Mouse (Mus musculus) Muller cell, postnatal 12 days (primary cell): ENCODE measurements around the gene Fkbp8.
"Not testable (repeated sequence)": the region's sequence is repeated elsewhere in the genome, so short reads cannot be mapped to it uniquely, and the experiment has no call there.

Experiments used
- DNase-seq: peaks from one replicate; pipeline ENCODE4 v3.0.0-alpha.2; 2015; ENCODE audit errors: inconsistent ontology term

Fkbp8 gene

GRCm38 (mm10) chr8:70501820-70502529 is 25.5 kb upstream of the Fkbp8 start:
- DNase-seq: no peak

GRCm38 (mm10) chr8:70502540-70502939 is 25.0 kb upstream of the Fkbp8 start:
- no peak for DNase-seq

DNA sequence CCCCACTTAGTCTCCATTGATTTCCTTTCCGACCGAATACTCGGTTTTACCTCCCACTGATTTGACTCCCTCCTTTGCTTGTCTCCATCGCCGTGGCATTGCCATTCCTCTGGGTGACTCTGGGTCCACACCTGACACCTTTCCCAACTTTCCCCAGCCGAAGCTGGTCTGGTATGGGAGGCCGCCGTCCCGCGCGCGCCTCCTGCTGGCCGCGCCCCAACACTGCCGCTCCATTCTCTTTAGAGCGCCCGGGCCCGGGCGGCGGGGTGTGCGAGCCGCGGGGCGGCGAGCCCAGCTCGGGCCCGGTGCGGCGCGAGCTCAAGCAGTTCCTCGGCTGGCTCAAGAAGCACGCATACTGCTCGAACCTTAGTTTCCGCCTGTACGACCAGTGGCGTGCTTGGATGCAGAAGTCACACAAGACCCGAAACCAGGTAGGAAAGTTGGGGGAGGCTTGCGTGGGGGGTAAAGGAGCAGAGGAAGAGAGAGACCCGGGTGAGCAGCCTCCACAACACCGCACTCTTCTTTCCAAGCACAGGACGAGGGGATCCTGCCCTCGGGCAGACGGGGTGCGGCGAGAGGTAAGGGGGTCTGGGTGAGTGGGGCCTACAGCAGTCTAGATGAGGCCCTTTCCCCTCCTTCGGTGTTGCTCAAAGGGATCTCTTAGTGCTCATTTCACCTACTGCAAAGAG is 24.3 kb upstream of the Fkbp8 start:
- peak; percentile 79 for DNase-seq

DNA sequence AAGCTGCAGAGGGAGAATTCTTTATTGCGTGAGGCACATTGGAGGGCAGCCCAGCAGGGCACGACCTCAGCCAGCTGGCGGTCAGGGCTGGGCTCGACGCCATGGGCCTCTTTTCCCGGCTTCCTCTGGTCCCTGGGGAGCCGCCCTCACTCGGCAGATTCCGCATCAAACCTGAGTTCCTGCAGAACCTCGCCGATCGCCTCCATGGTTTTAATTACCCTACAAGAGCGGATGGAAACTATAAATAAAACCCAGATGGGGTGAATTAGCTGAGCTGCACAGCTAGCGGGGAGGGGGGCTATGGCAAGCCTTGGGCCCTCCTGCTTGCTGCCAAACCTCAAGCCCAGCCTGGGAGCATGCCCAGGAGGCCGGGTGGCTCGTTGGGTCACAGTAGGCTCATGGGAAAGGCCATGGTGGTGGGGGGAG is 23.2 kb upstream of the Fkbp8 start:
- DNase-seq: peak; percentile 94

DNA sequence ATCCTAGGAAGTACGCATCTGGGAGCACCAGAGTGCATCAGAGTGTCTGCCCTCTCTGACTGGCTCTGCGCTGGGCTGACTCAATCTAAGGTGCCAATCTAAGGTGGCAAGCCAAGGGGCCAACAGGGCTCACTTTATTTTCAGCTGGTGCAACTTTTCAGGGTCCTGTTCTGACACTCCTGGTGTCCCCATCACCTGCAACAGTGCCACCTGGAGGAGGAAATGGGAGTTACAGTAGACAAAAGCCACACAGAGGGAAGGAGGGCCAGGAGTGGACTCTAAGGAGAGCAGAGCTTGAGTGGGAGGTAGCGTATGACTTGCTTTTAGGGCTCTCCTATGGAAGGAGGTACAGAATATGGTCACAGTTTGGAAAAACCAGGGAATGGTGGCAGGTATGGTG is 22.7 kb upstream of the Fkbp8 start:
- peak; percentile 79 for DNase-seq

DNA sequence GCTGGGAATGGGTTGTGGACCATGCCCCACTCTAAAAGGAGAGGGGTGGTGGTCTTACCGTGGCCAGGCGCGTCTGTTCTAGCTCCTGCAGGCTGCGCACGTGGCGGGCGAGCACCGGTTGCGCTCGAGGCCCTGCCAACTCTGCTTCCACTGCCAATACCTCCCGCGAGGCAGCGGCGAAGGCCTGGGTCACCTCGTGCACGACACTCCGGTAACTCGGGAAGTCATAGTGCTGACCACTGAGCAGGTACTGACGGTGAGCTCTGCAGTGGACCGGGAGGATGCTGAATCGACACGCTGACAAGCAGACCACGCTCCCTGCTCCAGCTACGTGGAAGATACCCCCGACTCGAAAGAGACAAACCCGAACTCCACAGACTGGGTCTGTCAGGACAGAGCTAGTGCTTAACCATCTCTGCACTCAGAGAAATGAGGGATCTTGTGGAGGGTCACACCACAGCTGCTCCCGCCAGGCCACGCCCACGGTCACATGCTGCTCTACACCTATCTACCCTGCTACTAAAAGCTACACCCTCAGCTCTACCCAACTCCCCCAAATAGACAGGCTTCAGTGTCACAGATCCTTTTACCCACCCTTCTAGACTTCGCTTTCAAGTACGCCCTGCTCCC is 21.7 kb upstream of the Fkbp8 start:
- DNase-seq: no peak

- DNase-seq: peak; percentile 99
Measured at GRCm38 (mm10) chr8:70506328-70507026, 21.0 kb upstream of the Fkbp8 start, which contains the start of gene Rex1bd. Gene Rex1bd (minus strand): TSS chr8:70506752.

GRCm38 (mm10) chr8:70507027-70507393 is 20.5 kb upstream of the Fkbp8 start:
- no peak for DNase-seq

DNA sequence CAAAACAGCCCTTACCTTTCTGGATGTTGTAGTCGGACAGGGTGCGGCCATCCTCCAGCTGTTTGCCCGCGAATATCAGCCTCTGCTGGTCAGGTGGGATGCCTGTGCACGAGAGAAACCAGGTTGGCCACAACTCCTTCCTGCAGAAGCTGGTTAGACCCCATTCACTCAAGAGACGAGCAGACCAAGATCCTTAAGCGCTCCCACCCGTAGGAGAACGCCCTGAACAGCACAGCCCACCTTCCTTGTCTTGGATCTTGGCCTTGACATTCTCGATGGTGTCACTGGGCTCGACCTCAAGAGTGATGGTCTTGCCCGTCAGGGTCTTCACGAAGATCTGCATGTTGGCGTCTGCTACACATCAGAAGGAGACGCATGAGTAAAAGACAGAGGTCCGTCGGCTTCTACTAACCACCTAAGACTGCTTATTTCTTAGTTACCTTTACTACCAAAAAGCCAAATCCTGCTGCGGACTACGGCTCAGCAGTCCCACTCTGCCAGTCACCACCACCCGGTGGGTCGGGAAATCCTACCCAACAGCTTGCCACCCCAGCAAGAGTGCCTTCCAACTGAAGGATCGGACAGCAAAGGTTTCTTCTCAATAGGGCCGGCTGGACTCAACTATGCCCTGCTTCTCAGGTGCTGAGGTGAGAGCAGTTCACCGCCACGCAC is 18.1 kb upstream of the Fkbp8 start:
- DNase-seq: no peak

GRCm38 (mm10) chr8:70510228-70510915 is 17.2 kb upstream of the Fkbp8 start, which contains the start of gene Uba52:
Gene Uba52 (minus strand): TSS chr8:70510801.
- peak; percentile 97 for DNase-seq

GRCm38 (mm10) chr8:70511174-70511573 is 16.4 kb upstream of the Fkbp8 start:
- DNase-seq: not testable (repeated sequence)

DNA sequence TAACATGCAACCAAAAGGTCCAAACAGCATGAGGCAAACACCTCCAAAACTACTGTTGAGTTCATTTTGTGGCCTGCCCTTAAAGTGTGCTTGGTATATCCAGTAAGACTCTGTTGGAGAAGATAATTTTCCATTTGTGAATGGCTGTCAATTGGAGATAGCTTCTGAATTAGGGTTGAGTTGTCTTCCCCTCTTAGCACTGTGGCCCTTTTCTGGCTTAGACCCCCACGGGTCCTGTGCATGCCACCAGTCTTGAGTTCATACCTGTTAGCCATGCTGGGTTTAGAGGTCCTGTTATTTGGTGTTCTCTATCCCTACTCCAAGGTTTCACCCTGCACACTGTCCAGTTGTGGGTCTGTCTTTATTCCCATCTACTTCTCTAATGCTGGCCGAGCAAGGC is 15.8 kb upstream of the Fkbp8 start:
- no peak for DNase-seq

GRCm38 (mm10) chr8:70512253-70512903 is 15.1 kb upstream of the Fkbp8 start:
- DNase-seq: no peak

GRCm38 (mm10) chr8:70513441-70513840 is 14.1 kb upstream of the Fkbp8 start:
- peak; percentile 56 for DNase-seq

GRCm38 (mm10) chr8:70517940-70518643 is 9.4 kb upstream of the Fkbp8 start:
- no peak for DNase-seq

DNA sequence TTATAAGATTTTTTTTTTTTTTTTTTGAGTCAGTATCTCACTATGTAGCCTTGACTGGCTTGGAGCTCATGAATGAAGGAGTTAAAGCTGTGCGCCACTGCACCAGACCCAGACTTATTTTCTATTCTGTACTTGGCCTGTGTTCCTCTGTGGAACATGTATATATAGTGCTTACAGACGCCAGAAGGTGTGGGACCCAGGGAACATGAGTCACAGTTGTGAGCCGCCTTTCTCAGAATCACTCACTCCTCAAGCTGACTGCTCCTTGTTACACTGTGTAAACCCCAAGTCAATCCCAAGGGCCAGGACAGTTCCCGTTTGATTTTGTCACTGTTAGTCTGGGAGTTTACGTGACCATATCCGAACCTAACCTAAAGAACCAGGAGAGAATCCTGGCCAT is 8.5 kb upstream of the Fkbp8 start:
- DNase-seq: no peak

- DNase-seq: no peak
Measured at GRCm38 (mm10) chr8:70519606-70520005, 7.9 kb upstream of the Fkbp8 start.

DNA sequence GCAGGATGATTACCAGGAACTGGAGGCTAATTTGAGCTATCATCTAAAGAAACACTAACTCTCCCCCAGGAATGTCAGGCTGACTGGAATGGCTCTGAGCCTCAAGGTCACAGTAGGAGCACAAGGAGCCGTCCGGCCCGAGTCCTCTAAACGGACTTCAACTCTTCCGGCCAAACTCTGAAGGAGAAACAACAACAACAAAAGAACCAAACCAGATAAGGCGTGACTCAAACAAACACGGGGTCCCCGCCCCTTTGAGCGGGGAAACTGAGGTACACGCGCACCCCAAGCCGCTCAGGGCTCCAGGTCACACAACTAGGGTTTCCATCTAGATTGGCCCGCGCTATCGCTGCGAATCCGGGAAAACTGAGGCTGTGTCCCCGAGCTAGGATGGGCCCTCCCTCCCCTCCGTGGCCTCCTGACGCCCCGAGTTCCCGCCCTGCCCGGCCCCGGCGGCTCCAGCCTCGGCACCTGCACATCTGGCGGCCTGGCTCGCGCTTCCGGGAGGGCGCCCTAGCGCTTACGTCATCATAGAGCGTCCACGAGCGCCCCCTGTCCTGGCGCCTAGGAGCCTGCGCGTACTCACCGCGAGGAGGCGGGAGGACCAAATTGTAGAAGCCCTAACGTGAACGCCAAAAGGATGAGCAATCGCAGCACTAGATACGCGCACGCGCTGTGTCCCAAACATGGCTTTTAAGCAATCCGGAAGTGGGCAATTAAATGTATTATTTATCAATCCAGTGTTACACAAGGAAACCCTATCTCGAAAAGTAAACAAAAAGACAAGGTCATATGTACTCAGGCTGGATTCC is 4.7 kb upstream of the Fkbp8 start:
- DNase-seq: peak; percentile 97

DNA sequence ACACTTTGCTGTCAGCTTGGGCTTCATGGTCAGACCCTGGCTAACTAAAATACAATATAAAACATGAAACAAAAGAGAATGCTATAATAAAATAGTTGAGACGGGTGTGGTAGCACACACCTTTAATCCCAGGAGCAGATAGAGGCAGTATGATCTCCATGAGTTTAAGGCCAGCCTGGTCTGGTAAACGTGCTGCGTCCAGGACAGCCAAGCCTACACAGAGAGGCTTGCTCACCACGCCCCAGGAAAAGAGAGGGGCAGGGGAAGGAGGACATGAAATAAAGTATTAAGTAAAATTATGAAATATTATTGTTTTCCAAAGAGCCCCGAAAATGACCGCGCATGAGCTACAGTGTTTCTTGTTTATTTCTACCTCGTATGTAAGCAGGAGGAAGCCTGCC is 413 bp upstream of the Fkbp8 start:
- no peak for DNase-seq
